Mouse (Mus musculus) midbrain, embryonic 14.5 days (tissue): ENCODE measurements around the gene Cyp2t4. TPM values are rescaled to one million over a fixed set of nuclear protein-coding genes. Genes with fewer than 3 reads are reported as not detected.

Experiments used
- ATAC-seq: fragments of 200-750 bp; cut with Nextera tagmentation; 2 replicates; pipeline ENCODE4 v1.8.0; 2017; ENCODE audit warnings: moderate number of reproducible peaks, moderate library complexity; ENCODE audit not compliant: low FRiP score, low TSS enrichment
- DNase-seq: peaks from one replicate; pipeline ENCODE4 v3.0.0-alpha.2; 2015
- H3K27ac ChIP-seq: fragments of 300-500 bp; sonication (generic); replicated peaks from 2 replicates; pipeline ENCODE4 v1.5.1; 2014; ENCODE audit warnings: mild to moderate bottlenecking, low read depth, low read length, moderate library complexity
- H3K27me3 ChIP-seq: fragments of 300-500 bp; sonication (generic); 2 replicates; pipeline ENCODE4 v1.6.1; 2014; ENCODE audit warnings: low read length, control low read depth, mixed read lengths; ENCODE audit not compliant: control insufficient read depth, insufficient read depth
- H3K36me3 ChIP-seq: fragments of 300-500 bp; sonication (generic); 2 replicates; pipeline ENCODE4 v1.6.1; 2014; ENCODE audit warnings: low read length, control low read depth; ENCODE audit not compliant: control insufficient read depth, insufficient read depth
- H3K4me1 ChIP-seq: fragments of 300-500 bp; sonication (generic); 2 replicates; pipeline ENCODE4 v1.6.1; 2014; ENCODE audit warnings: mild to moderate bottlenecking, antibody characterized with exemption, low read length, control low read depth; ENCODE audit not compliant: control insufficient read depth, insufficient read depth
- H3K4me2 ChIP-seq: fragments of 300-500 bp; sonication (generic); 2 replicates; pipeline ENCODE4 v1.6.1; 2014; ENCODE audit warnings: mild to moderate bottlenecking, low read length, moderate library complexity
- H3K4me3 ChIP-seq: fragments of 300-500 bp; sonication (generic); replicated peaks from 2 replicates; pipeline ENCODE4 v1.5.1; 2014; ENCODE audit warnings: low read depth, low read length
- H3K9ac ChIP-seq: fragments of 300-500 bp; sonication (generic); replicated peaks from 2 replicates; pipeline ENCODE4 v1.6.1; 2014; ENCODE audit warnings: mild to moderate bottlenecking, low read length, moderate library complexity
- H3K9me3 ChIP-seq: fragments of 300-500 bp; sonication (generic); 2 replicates; pipeline ENCODE4 v1.6.1; 2016; ENCODE audit warnings: low read length, control low read depth, mixed read lengths; ENCODE audit not compliant: control insufficient read depth
- WGBS: fragments of 180-500 bp; shearing (Covaris S2); extraction: QIAGEN DNeasy Blood & Tissue Kit; methylation state at CpG from one replicate; pipeline ENCODE4 v1.1.7; 2014; 5-methylcytosine and 5-hydroxymethylcytosine counted together
- polyA plus RNA-seq: library from polyadenylated mRNA; unstranded; fragments of >200 nt; fragmentation: Nextera tagmentation; extraction: Ambion mirVana; gene quantifications from 2 replicates; pipeline ENCODE4 v1.2.1, GENCODE M21; 2014

Gene Cyp2t4
- polyA plus RNA-seq, 1 experiment from 2014 or later = 0.18 TPM

GRCm38 (mm10) chr7:27128162-27128561, 25.4 kb upstream of the Cyp2t4 start:
- Histone ChIP-seq H3K9ac (no peak overlapping the region), H3K27ac (no peak overlapping the region), H3K4me2 (no peak overlapping the region), H3K27me3 (no peaks in the 10 kb centered on the region), H3K4me1 (no peaks in the 10 kb centered on the region), H3K4me3 (no peak overlapping the region), H3K36me3 (no peaks in the 10 kb centered on the region), H3K9me3 (no peaks in the 10 kb centered on the region)
- DNase-seq = peak; percentile 47
- no peak for ATAC-seq
- WGBS = 49% methylated on average over 3 of the region's 3 CpGs

- no peaks in the 10 kb centered on the region for H3K9me3 ChIP-seq
- no peaks in the 10 kb centered on the region for H3K36me3 ChIP-seq
- H3K27ac ChIP-seq = no peak overlapping the region
- no peaks in the 10 kb centered on the region for H3K4me1 ChIP-seq
- ATAC-seq (no peak), DNase-seq (no peak)
- H3K9ac ChIP-seq = no peak overlapping the region
- H3K4me3 ChIP-seq = no peak overlapping the region
- 94% methylated on average over 13 of the region's 13 CpGs for WGBS
- H3K4me2 ChIP-seq = no peak overlapping the region
- H3K27me3 ChIP-seq = no peaks in the 10 kb centered on the region
Measured at GRCm38 (mm10) chr7:27128946-27129345, 24.6 kb upstream of the Cyp2t4 start.

GRCm38 (mm10) chr7:27129811-27130210, 23.7 kb upstream of the Cyp2t4 start:
- ATAC-seq = no peak
- Histone ChIP-seq H3K27me3 (no peaks in the 10 kb centered on the region), H3K4me2 (no peak overlapping the region)

GRCm38 (mm10) chr7:27130521-27131370, 22.8 kb upstream of the Cyp2t4 start:
- Histone ChIP-seq H3K36me3 (no peaks in the 10 kb centered on the region), H3K4me1 (no peaks in the 10 kb centered on the region), H3K27ac (no peak overlapping the region), H3K9me3 (no peaks in the 10 kb centered on the region), H3K27me3 (no peaks in the 10 kb centered on the region), H3K4me2 (no peak overlapping the region), H3K4me3 (no peak overlapping the region), H3K9ac (no peak overlapping the region)
- WGBS = 90% methylated on average over 22 of the region's 22 CpGs
- ATAC-seq (no peak), DNase-seq (no peak)

More at GRCm38 (mm10) chr7:27129811-27130210, 23.7 kb upstream of the Cyp2t4 start:
- Histone ChIP-seq H3K27ac (no peak overlapping the region), H3K9ac (no peak overlapping the region), H3K9me3 (no peaks in the 10 kb centered on the region), H3K4me3 (no peak overlapping the region), H3K36me3 (no peaks in the 10 kb centered on the region), H3K4me1 (no peaks in the 10 kb centered on the region)
- DNase-seq = no peak
- 92% methylated on average over 12 of the region's 12 CpGs for WGBS

DNA sequence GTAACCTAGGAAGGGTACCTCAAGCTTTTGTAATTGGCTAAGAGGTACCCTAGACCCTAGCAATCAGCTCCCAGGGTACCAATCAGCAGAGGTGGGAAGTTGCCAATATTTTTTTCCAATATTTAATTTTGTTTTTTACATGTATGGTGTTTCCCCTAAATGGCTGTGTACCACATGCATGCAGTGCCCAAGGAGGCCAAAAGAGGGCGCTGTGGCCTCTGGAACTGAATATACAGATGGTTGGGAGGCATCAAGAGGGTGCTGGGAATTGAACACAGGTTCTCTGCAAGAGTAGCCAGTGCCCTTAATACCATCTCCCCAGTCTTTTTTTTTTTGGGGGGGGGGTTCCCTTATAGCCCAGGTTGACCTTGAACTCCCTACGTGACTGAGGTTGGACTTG, 22.1 kb upstream of the Cyp2t4 start:
- no peak for DNase-seq
- 72% methylated on average over 2 of the region's 2 CpGs for WGBS
- Histone ChIP-seq H3K36me3 (no peaks in the 10 kb centered on the region), H3K27me3 (no peaks in the 10 kb centered on the region), H3K9ac (no peak overlapping the region), H3K4me2 (no peak overlapping the region), H3K4me3 (no peak overlapping the region), H3K4me1 (no peaks in the 10 kb centered on the region), H3K27ac (no peak overlapping the region), H3K9me3 (no peaks in the 10 kb centered on the region)
- ATAC-seq = no peak

DNA sequence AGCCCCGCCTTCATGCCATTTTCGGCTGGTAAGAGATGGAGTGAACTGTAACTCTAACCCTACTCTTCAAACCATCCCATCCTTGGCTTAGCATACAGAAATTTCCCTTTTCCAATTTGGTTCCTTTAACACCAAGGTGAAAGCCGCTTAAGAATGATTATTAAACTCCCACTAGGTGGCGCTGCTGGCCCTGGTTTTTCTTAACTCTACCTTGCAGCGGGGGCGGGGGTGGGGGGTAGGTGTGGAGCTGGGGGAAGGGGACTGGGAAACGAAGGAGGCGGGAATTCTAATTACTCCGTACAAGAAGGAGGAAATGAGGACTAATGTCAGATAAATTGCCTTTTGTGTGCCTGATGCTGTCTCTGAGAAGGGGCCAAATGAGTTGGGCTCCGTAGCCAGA, 20.9 kb upstream of the Cyp2t4 start:
- WGBS = 15% methylated on average over 10 of the region's 10 CpGs
- peak; percentile 80 for DNase-seq
- H3K27ac ChIP-seq = no peak overlapping the region
- H3K4me3 ChIP-seq = no peak overlapping the region
- no peak overlapping the region for H3K9ac ChIP-seq
- no peaks in the 10 kb centered on the region for H3K9me3 ChIP-seq
- no peaks in the 10 kb centered on the region for H3K36me3 ChIP-seq
- H3K27me3 ChIP-seq = no peaks in the 10 kb centered on the region
- no peak for ATAC-seq
- no peak overlapping the region for H3K4me2 ChIP-seq
- no peaks in the 10 kb centered on the region for H3K4me1 ChIP-seq

- Histone ChIP-seq H3K9ac (no peak overlapping the region), H3K4me1 (no peaks in the 10 kb centered on the region), H3K9me3 (no peaks in the 10 kb centered on the region), H3K27me3 (no peaks in the 10 kb centered on the region), H3K4me3 (no peak overlapping the region), H3K36me3 (no peaks in the 10 kb centered on the region), H3K4me2 (no peak overlapping the region), H3K27ac (no peak overlapping the region)
- DNase-seq (no peak), ATAC-seq (no peak)
- 72% methylated on average over 12 of the region's 12 CpGs for WGBS
Measured at GRCm38 (mm10) chr7:27133156-27133555, 20.4 kb upstream of the Cyp2t4 start.

GRCm38 (mm10) chr7:27133757-27134156, 19.8 kb upstream of the Cyp2t4 start:
- ATAC-seq (no peak), DNase-seq (no peak)
- Histone ChIP-seq H3K4me3 (no peak overlapping the region), H3K9ac (no peak overlapping the region), H3K4me2 (no peak overlapping the region), H3K27me3 (no peaks in the 10 kb centered on the region), H3K27ac (no peak overlapping the region), H3K9me3 (no peaks in the 10 kb centered on the region), H3K36me3 (no peaks in the 10 kb centered on the region), H3K4me1 (no peaks in the 10 kb centered on the region)
- WGBS = 87% methylated on average over 4 of the region's 4 CpGs

GRCm38 (mm10) chr7:27136410-27136996, 17.0 kb upstream of the Cyp2t4 start:
- Histone ChIP-seq H3K27me3 (no peaks in the 10 kb centered on the region), H3K4me3 (no peak overlapping the region), H3K4me1 (no peaks in the 10 kb centered on the region), H3K9me3 (no peaks in the 10 kb centered on the region), H3K27ac (no peak overlapping the region), H3K36me3 (no peaks in the 10 kb centered on the region), H3K9ac (no peak overlapping the region), H3K4me2 (no peak overlapping the region)
- ATAC-seq (no peak), DNase-seq (no peak)
- WGBS = 55% methylated on average over 8 of the region's 8 CpGs
